Mouse (Mus musculus): ENCODE measurements around the gene Exph5. TPM values are rescaled to one million over a fixed set of nuclear protein-coding genes. Genes with fewer than 3 reads are reported as not detected.

Exph5 gene
- polyA plus RNA-seq, 1 experiment from 2014 or later = 9.1 TPM

- H3K36me3 ChIP-seq (ENCODE audit: control insufficient read depth, insufficient read depth, low read length) = no peaks in the 10 kb centered on the region
- H3K27ac ChIP-seq (ENCODE audit: low read length) = no peak overlapping the region
- H3K4me2 ChIP-seq (ENCODE audit: low read depth, low read length) = no peak overlapping the region
- ATAC-seq (ENCODE audit: insufficient read depth, low FRiP score) = no peak
- 83% methylated on average over 2 of the region's 2 CpGs for WGBS
- H3K4me1 ChIP-seq (ENCODE audit: control insufficient read depth, insufficient read depth, low read length) = peaks cover 4% of the 10 kb centered on the region; the same call in 1 of the 2 replicates
- no peaks in the 10 kb centered on the region for H3K27me3 ChIP-seq (ENCODE audit: control insufficient read depth, insufficient read depth, low read length)
- H3K9ac ChIP-seq (ENCODE audit: low read length) = no peak overlapping the region
- H3K9me3 ChIP-seq (replicated peaks; ENCODE audit: control insufficient read depth, low read length) = no peaks in the 10 kb centered on the region; the same call in 1 of the 2 replicates
- H3K4me3 ChIP-seq (replicated peaks; ENCODE audit: low read length) = no peak overlapping the region
Measured at GRCm38 (mm10) chr9:53328203-53328602, 26.7 kb downstream of the Exph5 start.

- Histone ChIP-seq H3K4me2 (ENCODE audit: low read depth, low read length) (no peak overlapping the region), H3K27ac (ENCODE audit: low read length) (peak overlapping the region; percentile 49; the same call in 1 of the 2 replicates), H3K9me3 (replicated peaks; ENCODE audit: control insufficient read depth, low read length) (no peaks in the 10 kb centered on the region; the same call in 1 of the 2 replicates), H3K9ac (ENCODE audit: low read length) (no peak overlapping the region), H3K27me3 (ENCODE audit: control insufficient read depth, insufficient read depth, low read length) (no peaks in the 10 kb centered on the region), H3K36me3 (ENCODE audit: control insufficient read depth, insufficient read depth, low read length) (no peaks in the 10 kb centered on the region), H3K4me1 (ENCODE audit: control insufficient read depth, insufficient read depth, low read length) (peaks cover 4% of the 10 kb centered on the region; the same call in 1 of the 2 replicates), H3K4me3 (replicated peaks; ENCODE audit: low read length) (no peak overlapping the region)
- 46% methylated on average over 6 of the region's 6 CpGs for WGBS
- no peak for ATAC-seq (ENCODE audit: insufficient read depth, low FRiP score)
Measured at GRCm38 (mm10) chr9:53329301-53330206, 28.1 kb downstream of the Exph5 start.

- WGBS = 63% methylated on average over 9 of the region's 9 CpGs
- peaks cover 4% of the 10 kb centered on the region; the same call in 1 of the 2 replicates for H3K4me1 ChIP-seq (ENCODE audit: control insufficient read depth, insufficient read depth, low read length)
- peak; percentile 47; the same call in 1 of the 2 replicates for ATAC-seq (ENCODE audit: insufficient read depth, low FRiP score)
- no peak overlapping the region for H3K4me2 ChIP-seq (ENCODE audit: low read depth, low read length)
- H3K4me3 ChIP-seq (replicated peaks; ENCODE audit: low read length) = no peak overlapping the region
- no peak overlapping the region for H3K27ac ChIP-seq (ENCODE audit: low read length)
- no peaks in the 10 kb centered on the region; the same call in 1 of the 2 replicates for H3K9me3 ChIP-seq (replicated peaks; ENCODE audit: control insufficient read depth, low read length)
- no peaks in the 10 kb centered on the region for H3K27me3 ChIP-seq (ENCODE audit: control insufficient read depth, insufficient read depth, low read length)
- no peak overlapping the region for H3K9ac ChIP-seq (ENCODE audit: low read length)
- no peaks in the 10 kb centered on the region for H3K36me3 ChIP-seq (ENCODE audit: control insufficient read depth, insufficient read depth, low read length)
Measured at GRCm38 (mm10) chr9:53330247-53330646, 28.8 kb downstream of the Exph5 start.

- no peaks in the 10 kb centered on the region for H3K36me3 ChIP-seq (ENCODE audit: control insufficient read depth, insufficient read depth, low read length)
- H3K27ac ChIP-seq (ENCODE audit: low read length) = no peak overlapping the region
- no peaks in the 10 kb centered on the region; the same call in 1 of the 2 replicates for H3K9me3 ChIP-seq (replicated peaks; ENCODE audit: control insufficient read depth, low read length)
- no peak for ATAC-seq (ENCODE audit: insufficient read depth, low FRiP score)
- no peak overlapping the region for H3K4me2 ChIP-seq (ENCODE audit: low read depth, low read length)
- no peaks in the 10 kb centered on the region for H3K27me3 ChIP-seq (ENCODE audit: control insufficient read depth, insufficient read depth, low read length)
- no peaks in the 10 kb centered on the region for H3K4me1 ChIP-seq (ENCODE audit: control insufficient read depth, insufficient read depth, low read length)
- H3K9ac ChIP-seq (ENCODE audit: low read length) = no peak overlapping the region
- 74% methylated on average over 4 of the region's 4 CpGs for WGBS
- no peak overlapping the region for H3K4me3 ChIP-seq (replicated peaks; ENCODE audit: low read length)
Measured at GRCm38 (mm10) chr9:53333436-53333835, 32.0 kb downstream of the Exph5 start.

- no peak overlapping the region for H3K27ac ChIP-seq (ENCODE audit: low read length)
- H3K27me3 ChIP-seq (ENCODE audit: control insufficient read depth, insufficient read depth, low read length) = no peaks in the 10 kb centered on the region
- no peak overlapping the region for H3K9ac ChIP-seq (ENCODE audit: low read length)
- no peaks in the 10 kb centered on the region for H3K4me1 ChIP-seq (ENCODE audit: control insufficient read depth, insufficient read depth, low read length)
- no peak for ATAC-seq (ENCODE audit: insufficient read depth, low FRiP score)
- H3K4me2 ChIP-seq (ENCODE audit: low read depth, low read length) = no peak overlapping the region
- H3K4me3 ChIP-seq (replicated peaks; ENCODE audit: low read length) = no peak overlapping the region
- H3K36me3 ChIP-seq (ENCODE audit: control insufficient read depth, insufficient read depth, low read length) = no peaks in the 10 kb centered on the region
- H3K9me3 ChIP-seq (replicated peaks; ENCODE audit: control insufficient read depth, low read length) = no peaks in the 10 kb centered on the region; the same call in 1 of the 2 replicates
- WGBS = 70% methylated on average over 3 of the region's 3 CpGs
Measured at GRCm38 (mm10) chr9:53335131-53335530, 33.7 kb downstream of the Exph5 start.

- Histone ChIP-seq H3K9me3 (replicated peaks; ENCODE audit: control insufficient read depth, low read length) (no peaks in the 10 kb centered on the region), H3K4me1 (ENCODE audit: control insufficient read depth, insufficient read depth, low read length) (no peaks in the 10 kb centered on the region), H3K9ac (ENCODE audit: low read length) (no peak overlapping the region), H3K27ac (ENCODE audit: low read length) (no peak overlapping the region; the same call in 1 of the 2 replicates), H3K27me3 (ENCODE audit: control insufficient read depth, insufficient read depth, low read length) (no peaks in the 10 kb centered on the region), H3K4me2 (ENCODE audit: low read depth, low read length) (no peak overlapping the region), H3K36me3 (ENCODE audit: control insufficient read depth, insufficient read depth, low read length) (no peaks in the 10 kb centered on the region), H3K4me3 (replicated peaks; ENCODE audit: low read length) (no peak overlapping the region)
- no peak for ATAC-seq (ENCODE audit: insufficient read depth, low FRiP score)
- 66% methylated on average over 7 of the region's 7 CpGs for WGBS
Measured at GRCm38 (mm10) chr9:53339603-53340002, 38.1 kb downstream of the Exph5 start.

- Histone ChIP-seq H3K4me3 (replicated peaks; ENCODE audit: low read length) (peak overlapping the region; percentile 55), H3K36me3 (ENCODE audit: control insufficient read depth, insufficient read depth, low read length) (no peaks in the 10 kb centered on the region), H3K4me2 (ENCODE audit: low read depth, low read length) (peak overlapping the region; percentile 61), H3K9me3 (replicated peaks; ENCODE audit: control insufficient read depth, low read length) (no peaks in the 10 kb centered on the region), H3K27me3 (ENCODE audit: control insufficient read depth, insufficient read depth, low read length) (no peaks in the 10 kb centered on the region), H3K4me1 (ENCODE audit: control insufficient read depth, insufficient read depth, low read length) (no peaks in the 10 kb centered on the region), H3K27ac (ENCODE audit: low read length) (peak overlapping the region; percentile 91), H3K9ac (ENCODE audit: low read length) (peak overlapping the region; percentile 69; the same call in 1 of the 2 replicates)
- 24% methylated on average over 17 of the region's 17 CpGs for WGBS
- ATAC-seq (ENCODE audit: insufficient read depth, low FRiP score) = no peak
Measured at GRCm38 (mm10) chr9:53340328-53340916, 39.0 kb downstream of the Exph5 start.

GRCm38 (mm10) chr9:53340969-53341368, 39.5 kb downstream of the Exph5 start:
- Histone ChIP-seq H3K9ac (ENCODE audit: low read length) (peak overlapping the region; percentile 69), H3K27ac (ENCODE audit: low read length) (peak overlapping the region; percentile 91), H3K4me1 (ENCODE audit: control insufficient read depth, insufficient read depth, low read length) (no peaks in the 10 kb centered on the region), H3K4me3 (replicated peaks; ENCODE audit: low read length) (peak overlapping the region; percentile 55), H3K27me3 (ENCODE audit: control insufficient read depth, insufficient read depth, low read length) (no peaks in the 10 kb centered on the region), H3K9me3 (replicated peaks; ENCODE audit: control insufficient read depth, low read length) (no peaks in the 10 kb centered on the region), H3K36me3 (ENCODE audit: control insufficient read depth, insufficient read depth, low read length) (no peaks in the 10 kb centered on the region), H3K4me2 (ENCODE audit: low read depth, low read length) (peak overlapping the region; percentile 61)
- peak; percentile 77 for ATAC-seq (ENCODE audit: insufficient read depth, low FRiP score)
- under 1% methylated on average over 14 of the region's 14 CpGs for WGBS

- H3K27me3 ChIP-seq (ENCODE audit: control insufficient read depth, insufficient read depth, low read length) = no peaks in the 10 kb centered on the region
- H3K4me1 ChIP-seq (ENCODE audit: control insufficient read depth, insufficient read depth, low read length) = no peaks in the 10 kb centered on the region
- H3K9ac ChIP-seq (ENCODE audit: low read length) = peak overlapping the region; percentile 69; the same call in 1 of the 2 replicates
- H3K4me3 ChIP-seq (replicated peaks; ENCODE audit: low read length) = peak overlapping the region; percentile 55
- no peaks in the 10 kb centered on the region for H3K36me3 ChIP-seq (ENCODE audit: control insufficient read depth, insufficient read depth, low read length)
- ATAC-seq (ENCODE audit: insufficient read depth, low FRiP score) = no peak
- peak overlapping the region; percentile 91 for H3K27ac ChIP-seq (ENCODE audit: low read length)
- no peaks in the 10 kb centered on the region for H3K9me3 ChIP-seq (replicated peaks; ENCODE audit: control insufficient read depth, low read length)
- WGBS = 67% methylated on average over 3 of the region's 3 CpGs
- H3K4me2 ChIP-seq (ENCODE audit: low read depth, low read length) = peak overlapping the region; percentile 61
Measured at GRCm38 (mm10) chr9:53341981-53342380, 40.5 kb downstream of the Exph5 start.
